Mouse (Mus musculus): ENCODE results near the gene Gm10721.
"Not testable (repeated sequence)": the region's sequence is repeated elsewhere in the genome, so short reads cannot be mapped to it uniquely, and the experiment has no call there.

Gene Gm10721

DNA sequence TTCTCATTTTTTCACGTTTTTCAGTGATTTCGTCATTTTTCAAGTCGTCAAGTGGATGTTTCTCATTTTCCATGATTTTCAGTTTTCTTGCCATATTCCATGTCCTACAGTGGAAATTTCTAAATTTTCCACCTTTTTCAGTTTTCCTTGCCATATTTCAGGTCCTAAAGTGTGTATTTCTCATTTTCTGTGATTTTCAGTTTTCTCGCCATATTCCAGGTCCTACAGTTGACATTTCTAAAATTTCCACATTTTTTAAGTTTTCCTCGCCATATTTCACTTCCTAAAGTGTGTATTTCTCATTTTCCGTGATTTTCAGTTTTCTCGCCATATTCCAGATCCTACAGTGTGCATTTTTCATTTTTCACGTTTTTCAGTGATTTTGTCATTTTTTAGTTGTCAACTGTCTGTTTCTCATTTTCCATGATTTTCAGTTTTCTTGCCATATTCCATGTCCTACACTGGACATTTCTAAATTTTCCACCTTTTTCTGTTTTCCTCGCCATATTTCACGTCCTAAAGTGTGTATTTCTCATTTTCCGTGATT is at the start of gene Gm10721:
Gene Gm10721 (plus strand): TSS at position 408 of the 547 bp plus-strand sequence.
- not testable (repeated sequence) for DNase-seq (ENCODE audit: low read depth, low spot score)

DNA sequence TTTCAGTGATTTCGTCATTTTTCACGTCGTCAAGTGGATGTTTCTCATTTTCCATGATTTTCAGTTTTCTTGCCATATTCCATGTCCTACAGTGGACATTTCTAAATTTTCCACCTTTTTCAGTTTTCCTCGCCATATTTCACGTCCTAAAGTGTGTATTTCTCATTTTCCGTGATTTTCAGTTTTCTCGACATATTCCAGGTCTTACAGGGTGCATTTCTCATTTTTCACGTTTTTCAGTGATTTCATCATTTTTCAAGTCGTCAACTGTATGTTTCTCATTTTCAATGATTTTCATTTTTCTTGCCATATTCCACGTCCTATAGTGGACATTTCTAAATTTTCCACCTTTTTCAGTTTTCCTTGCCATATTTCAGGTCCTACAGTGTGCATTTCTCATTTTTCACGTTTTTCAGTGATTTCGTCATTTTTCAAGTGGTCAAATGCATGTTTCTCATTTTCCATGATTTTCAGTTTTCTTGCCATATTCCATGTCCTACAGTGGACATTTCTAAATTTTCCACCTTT is 12.4 kb upstream of the Gm10721 start, which contains the start of gene Gm10722:
Gene Gm10722 (plus strand): TSS at position 478 of the 528 bp plus-strand sequence.
- DNase-seq (ENCODE audit: low read depth, low spot score), result peak; percentile 52

DNA sequence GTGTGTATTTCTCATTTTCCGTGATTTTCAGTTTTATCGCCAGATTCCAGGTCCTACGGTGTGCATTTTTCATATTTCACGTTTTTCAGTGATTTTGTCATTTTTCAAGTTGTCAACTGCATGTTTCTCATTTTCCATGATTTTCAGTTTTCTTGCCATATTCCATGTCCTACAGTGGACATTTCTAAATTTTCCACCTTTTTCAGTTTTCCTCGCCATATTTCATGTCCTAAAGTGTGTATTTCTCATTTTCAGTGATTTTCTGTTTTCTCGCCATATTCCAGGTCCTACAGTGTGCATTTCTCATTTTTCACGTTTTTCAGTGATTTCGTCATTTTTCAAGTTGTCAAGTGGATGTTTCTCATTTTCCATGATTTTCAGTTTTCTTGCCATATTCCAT is 11.9 kb upstream of the Gm10721 start:
- not testable (repeated sequence) for DNase-seq (ENCODE audit: low read depth, low spot score)

DNA sequence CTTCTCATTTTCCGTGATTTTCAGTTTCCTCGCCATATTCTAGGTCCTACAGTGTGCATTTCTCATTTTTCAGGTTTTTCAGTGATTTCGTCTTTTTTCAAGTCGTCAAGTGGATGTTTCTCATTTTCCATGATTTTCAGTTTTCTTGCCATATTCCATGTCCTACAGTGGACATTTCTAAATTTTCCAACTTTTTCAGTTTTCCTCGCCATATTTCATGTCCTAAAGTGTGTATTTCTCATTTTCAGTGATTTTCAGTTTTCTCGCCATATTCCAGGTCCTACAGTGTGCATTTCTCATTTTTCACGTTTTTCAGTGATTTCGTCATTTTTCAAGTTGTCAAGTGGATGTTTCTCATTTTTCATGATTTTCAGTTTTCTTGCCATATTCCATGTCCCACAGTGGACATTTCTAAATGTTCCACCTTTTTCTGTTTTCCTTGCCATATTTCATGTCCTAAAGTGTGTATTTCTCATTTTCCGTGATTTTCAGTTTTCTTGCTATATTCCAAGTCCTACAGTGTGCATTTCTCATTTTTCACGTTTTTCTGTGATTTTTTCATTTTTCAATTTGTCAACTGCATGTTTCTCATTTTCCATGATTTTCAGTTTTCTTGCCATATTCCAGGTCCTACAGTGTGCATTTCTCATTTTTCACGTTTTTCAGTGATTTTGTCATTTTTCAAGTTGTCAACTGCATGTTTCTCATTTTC is 10.8 kb upstream of the Gm10721 start:
- peak; percentile 26 for DNase-seq (ENCODE audit: low read depth, low spot score)

DNA sequence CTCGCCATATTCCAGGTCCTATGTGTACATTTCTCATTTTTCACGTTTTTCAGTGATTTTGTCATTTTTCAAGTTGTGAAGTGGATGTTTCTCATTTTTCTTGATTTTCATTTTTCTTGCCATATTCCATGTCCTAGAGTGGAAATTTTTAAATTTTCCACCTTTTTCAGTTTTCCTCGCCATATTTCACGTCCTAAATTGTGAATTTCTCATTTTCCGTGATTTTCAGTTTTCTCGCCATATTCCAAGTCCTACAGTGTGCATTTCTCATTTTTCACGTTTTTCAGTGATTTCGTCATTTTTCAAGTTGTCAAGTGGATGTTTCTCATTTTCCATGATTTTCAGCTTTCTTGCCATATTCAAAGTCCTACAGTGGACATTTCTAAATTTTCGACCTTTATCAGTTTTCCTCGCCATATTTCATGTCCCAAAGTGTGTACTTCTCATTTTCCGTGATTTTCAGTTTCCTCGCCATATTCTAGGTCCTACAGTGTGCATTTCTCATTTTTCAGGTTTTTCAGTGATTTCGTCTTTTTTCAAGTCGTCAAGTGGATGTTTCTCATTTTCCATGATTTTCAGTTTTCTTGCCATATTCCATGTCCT is 10.0 kb upstream of the Gm10721 start, which contains the start of gene Gm11168:
Gene Gm11168 (plus strand): TSS at position 553 of the 603 bp plus-strand sequence.
- DNase-seq (ENCODE audit: low read depth, low spot score), result not testable (repeated sequence)

DNA sequence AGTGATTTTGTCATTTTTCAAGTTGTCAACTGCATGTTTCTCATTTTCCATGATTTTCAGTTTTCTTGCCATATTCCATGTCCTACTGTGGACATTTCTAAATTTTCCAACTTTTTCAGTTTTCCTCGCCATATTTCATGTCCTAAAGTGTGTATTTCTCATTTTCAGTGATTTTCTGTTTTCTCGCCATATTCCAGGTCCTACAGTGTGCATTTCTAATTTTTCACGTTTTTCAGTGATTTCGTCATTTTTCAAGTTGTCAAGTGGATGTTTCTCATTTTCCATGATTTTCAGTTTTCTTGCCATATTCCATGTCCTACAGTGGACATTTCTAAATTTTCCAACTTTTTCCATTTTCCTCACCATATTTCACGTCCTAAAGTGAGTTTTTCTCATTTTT is 6.8 kb upstream of the Gm10721 start:
- not testable (repeated sequence) for DNase-seq (ENCODE audit: low read depth, low spot score)

DNA sequence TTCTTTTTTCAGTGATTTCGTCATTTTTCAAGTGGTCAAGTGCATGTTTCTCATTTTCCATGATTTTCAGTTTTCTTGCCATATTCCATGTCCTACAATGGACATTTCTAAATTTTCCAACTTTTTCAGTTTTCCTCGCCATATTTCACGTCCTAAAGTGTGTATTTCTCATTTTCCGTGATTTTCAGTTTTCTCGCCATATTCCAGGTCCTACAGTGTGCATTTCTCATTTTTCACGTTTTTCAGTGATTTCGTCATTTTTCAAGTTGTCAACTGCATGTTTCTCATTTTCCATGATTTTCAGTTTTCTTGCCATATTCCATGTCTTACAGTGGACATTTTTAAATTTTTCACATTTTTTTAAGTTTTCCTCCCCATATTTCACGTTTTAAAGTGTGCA is 6.3 kb upstream of the Gm10721 start:
- not testable (repeated sequence) for DNase-seq (ENCODE audit: low read depth, low spot score)

DNA sequence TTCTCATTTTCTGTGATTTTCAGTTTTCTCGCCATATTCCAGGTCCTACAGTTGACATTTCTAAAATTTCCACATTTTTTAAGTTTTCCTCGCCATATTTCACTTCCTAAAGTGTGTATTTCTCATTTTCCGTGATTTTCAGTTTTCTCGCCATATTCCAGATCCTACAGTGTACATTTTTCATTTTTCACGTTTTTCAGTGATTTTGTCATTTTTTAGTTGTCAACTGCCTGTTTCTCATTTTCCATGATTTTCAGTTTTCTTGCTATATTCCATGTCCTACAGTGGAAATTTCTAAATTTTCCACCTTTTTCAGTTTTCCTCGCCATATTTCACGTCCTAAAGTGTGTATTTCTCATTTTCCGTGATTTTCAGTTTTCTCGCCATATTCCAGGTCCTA is 5.7 kb upstream of the Gm10721 start:
- peak; percentile 21 for DNase-seq (ENCODE audit: low read depth, low spot score)

DNA sequence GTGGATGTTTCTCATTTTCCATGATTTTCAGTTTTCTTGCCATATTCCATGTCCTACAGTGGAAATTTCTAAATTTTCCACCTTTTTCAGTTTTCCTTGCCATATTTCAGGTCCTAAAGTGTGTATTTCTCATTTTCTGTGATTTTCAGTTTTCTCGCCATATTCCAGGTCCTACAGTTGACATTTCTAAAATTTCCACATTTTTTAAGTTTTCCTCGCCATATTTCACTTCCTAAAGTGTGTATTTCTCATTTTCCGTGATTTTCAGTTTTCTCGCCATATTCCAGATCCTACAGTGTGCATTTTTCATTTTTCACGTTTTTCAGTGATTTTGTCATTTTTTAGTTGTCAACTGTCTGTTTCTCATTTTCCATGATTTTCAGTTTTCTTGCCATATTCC is 3.6 kb upstream of the Gm10721 start:
- not testable (repeated sequence) for DNase-seq (ENCODE audit: low read depth, low spot score)

- not testable (repeated sequence) for DNase-seq (ENCODE audit: low read depth, low spot score)
These were observed 802 bp upstream of the Gm10721 start for GRCm38 (mm10) chr9:3012054-3012621.

- not testable (repeated sequence) for DNase-seq (ENCODE audit: low read depth, low spot score)
These were observed 2.4 kb downstream of the Gm10721 start, which contains the start of gene Gm10720 for GRCm38 (mm10) chr9:3015354-3015753. Gene Gm10720 (plus strand): TSS chr9:3015654.

DNA sequence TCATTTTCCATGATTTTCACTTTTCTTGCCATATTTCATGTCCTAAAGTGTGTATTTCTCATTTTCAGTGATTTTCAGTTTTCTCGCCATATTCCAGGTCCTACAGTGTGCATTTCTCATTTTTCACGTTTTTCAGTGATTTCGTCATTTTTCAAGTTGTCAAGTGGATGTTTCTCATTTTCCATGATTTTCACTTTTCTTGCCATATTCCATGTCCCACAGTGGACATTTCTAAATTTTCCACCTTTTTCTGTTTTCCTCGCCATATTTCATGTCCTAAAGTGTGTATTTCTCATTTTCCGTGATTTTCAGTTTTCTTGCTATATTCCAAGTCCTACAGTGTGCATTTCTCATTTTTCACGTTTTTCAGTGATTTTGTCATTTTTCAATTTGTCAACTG is 3.0 kb downstream of the Gm10721 start:
- not testable (repeated sequence) for DNase-seq (ENCODE audit: low read depth, low spot score)

- DNase-seq (ENCODE audit: low read depth, low spot score), result not testable (repeated sequence)
These were observed 4.2 kb downstream of the Gm10721 start, which contains the start of gene Gm10719 for GRCm38 (mm10) chr9:3017108-3017507. Gene Gm10719 (plus strand): TSS chr9:3017408.

- DNase-seq (ENCODE audit: low read depth, low spot score), result not testable (repeated sequence)
These were observed 6.0 kb downstream of the Gm10721 start for GRCm38 (mm10) chr9:3018944-3019343.

DNA sequence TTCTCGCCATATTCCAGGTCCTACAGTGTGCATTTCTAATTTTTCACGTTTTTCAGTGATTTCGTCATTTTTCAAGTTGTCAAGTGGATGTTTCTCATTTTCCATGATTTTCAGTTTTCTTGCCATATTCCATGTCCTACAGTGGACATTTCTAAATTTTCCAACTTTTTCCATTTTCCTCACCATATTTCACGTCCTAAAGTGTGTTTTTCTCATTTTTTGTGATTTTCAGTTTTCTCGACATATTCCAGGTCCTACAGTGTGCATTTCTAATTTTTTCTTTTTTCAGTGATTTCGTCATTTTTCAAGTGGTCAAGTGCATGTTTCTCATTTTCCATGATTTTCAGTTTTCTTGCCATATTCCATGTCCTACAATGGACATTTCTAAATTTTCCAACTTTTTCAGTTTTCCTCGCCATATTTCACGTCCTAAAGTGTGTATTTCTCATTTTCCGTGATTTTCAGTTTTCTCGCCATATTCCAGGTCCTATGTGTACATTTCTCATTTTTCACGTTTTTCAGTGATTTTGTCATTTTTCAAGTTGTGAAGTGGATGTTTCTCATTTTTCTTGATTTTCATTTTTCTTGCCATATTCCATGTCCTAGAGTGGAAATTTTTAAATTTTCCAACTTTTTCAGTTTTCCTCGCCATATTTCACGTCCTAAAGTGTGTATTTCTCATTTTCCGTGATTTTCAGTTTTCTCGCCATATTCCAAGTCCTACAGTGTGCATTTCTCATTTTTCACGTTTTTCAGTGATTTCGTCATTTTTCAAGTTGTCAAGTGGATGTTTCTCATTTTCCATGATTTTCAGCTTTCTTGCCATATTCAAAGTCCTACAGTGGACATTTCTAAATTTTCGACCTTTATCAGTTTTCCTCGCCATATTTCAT is 7.1 kb downstream of the Gm10721 start:
- not testable (repeated sequence) for DNase-seq (ENCODE audit: low read depth, low spot score)

- DNase-seq (ENCODE audit: low read depth, low spot score), result peak; percentile 32
These were observed 9.5 kb downstream of the Gm10721 start for GRCm38 (mm10) chr9:3022316-3023008.

DNA sequence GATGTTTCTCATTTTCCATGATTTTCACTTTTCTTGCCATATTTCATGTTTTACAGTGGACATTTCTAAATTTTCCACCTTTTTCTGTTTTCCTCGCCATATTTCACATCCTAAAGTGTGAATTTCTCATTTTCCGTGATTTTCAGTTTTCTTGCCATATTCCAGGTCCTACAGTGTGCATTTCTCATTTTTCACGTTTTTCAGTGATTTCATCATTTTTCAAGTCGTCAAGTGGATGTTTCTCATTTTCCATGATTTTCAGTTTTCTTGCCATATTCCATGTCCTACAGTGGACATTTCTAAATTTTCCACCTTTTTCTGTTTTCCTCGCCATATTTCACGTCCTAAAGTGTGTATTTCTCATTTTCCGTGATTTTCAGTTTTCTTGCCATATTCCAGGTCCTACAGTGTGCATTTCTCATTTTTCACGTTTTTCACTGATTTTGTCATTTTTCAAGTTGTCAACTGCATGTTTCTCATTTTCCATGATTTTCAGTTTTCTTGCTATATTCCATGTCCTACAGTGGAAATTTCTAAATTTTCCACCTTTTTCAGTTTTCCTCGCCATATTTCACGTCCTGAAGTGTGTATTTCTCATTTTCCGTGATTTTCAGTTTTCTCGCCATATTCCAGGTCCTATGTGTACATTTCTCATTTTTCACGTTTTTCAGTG is 10.5 kb downstream of the Gm10721 start, which contains the start of gene Gm10718:
Gene Gm10718 (plus strand): TSS at position 236 of the 673 bp plus-strand sequence.
- DNase-seq (ENCODE audit: low read depth, low spot score), result not testable (repeated sequence)

DNA sequence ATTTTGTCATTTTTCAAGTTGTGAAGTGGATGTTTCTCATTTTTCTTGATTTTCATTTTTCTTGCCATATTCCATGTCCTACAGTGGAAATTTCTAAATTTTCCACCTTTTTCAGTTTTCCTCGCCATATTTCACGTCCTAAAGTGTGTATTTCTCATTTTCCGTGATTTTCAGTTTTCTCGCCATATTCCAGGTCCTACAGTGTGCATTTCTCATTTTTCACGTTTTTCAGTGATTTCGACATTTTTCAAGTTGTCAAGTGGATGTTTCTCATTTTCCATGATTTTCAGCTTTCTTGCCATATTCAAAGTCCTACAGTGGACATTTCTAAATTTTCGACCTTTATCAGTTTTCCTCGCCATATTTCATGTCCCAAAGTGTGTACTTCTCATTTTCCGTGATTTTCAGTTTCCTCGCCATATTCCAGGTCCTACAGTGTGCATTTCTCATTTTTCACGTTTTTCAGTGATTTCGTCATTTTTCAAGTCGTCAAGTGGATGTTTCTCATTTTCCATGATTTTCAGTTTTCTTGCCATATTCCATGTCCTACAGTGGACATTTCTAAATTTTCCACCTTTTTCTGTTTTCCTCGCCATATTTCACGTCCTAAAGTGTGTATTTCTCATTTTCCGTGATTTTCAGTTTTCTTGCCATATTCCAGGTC is 11.2 kb downstream of the Gm10721 start:
- DNase-seq (ENCODE audit: low read depth, low spot score), result not testable (repeated sequence)

DNA sequence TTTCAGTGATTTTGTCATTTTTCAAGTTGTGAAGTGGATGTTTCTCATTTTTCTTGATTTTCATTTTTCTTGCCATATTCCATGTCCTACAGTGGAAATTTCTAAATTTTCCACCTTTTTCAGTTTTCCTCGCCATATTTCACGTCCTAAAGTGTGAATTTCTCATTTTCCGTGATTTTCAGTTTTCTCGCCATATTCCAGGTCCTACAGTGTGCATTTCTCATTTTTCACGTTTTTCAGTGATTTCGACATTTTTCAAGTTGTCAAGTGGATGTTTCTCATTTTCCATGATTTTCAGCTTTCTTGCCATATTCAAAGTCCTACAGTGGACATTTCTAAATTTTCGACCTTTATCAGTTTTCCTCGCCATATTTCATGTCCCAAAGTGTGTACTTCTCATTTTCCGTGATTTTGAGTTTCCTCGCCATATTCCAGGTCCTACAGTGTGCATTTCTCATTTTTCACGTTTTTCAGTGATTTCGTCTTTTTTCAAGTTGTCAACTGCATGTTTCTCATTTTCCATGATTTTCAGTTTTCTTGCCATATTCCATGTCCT is 12.1 kb downstream of the Gm10721 start, which contains the start of gene Gm10717:
Gene Gm10717 (plus strand): TSS at position 506 of the 556 bp plus-strand sequence.
- DNase-seq (ENCODE audit: low read depth, low spot score), result not testable (repeated sequence)
